Mouse (Mus musculus): ENCODE results near the gene Atxn7l1. TPM values are rescaled to one million over a fixed set of nuclear protein-coding genes. Genes with fewer than 3 reads are reported as not detected.

Gene Atxn7l1
- polyA plus RNA-seq, 1 experiment from 2014 or later, result 14.6 TPM

DNA sequence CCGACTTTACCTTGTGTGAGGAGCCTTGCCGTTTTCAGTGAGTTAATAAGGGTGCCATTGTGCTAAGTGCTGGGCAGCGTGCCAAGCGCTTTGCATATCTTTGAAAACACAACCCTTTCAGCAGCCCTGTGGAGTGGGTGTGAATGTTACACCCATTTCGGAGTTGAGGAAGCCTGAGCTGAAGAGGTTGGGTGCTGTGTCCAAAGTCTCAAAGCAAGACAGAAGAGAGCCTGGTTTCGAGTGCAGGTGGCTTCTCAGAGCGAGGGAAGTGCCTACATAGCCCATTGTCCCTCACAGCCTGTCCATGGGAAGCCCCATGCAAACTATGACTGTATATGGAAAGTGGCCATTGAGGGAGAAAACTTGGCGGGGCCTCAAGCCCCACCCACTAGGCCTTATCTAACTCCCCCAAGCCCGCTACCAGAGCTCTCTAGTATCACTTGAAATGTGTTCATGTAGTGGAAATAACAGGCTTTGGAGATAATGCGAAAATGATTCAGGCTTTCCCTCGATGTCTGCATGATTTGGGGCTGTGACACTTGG lies 73.1 kb downstream of the Atxn7l1 start:
- WGBS, result 84% methylated on average over 11 of the region's 11 CpGs
- Histone ChIP-seq H3K27me3 (replicated peaks; ENCODE audit: low read depth, poor library complexity, severe bottlenecking) (no peaks in the 10 kb centered on the region), H3K4me1 (peaks cover 22% of the 10 kb centered on the region), H3K9me3 (no peaks in the 10 kb centered on the region), H3K27ac (replicated peaks) (no peak overlapping the region), H3K36me3 (replicated peaks) (peaks cover 26% of the 10 kb centered on the region), H3K4me3 (no peak overlapping the region)
- no peak for DNase-seq (ENCODE audit: low spot score)

- H3K27ac ChIP-seq (replicated peaks), result no peak overlapping the region
- H3K9me3 ChIP-seq, result no peaks in the 10 kb centered on the region
- DNase-seq (ENCODE audit: low spot score), result no peak
- H3K4me3 ChIP-seq, result no peak overlapping the region
- 76% methylated on average over 7 of the region's 7 CpGs for WGBS
- no peaks in the 10 kb centered on the region for H3K27me3 ChIP-seq (replicated peaks; ENCODE audit: low read depth, poor library complexity, severe bottlenecking)
- H3K4me1 ChIP-seq, result peaks cover 28% of the 10 kb centered on the region
- peaks cover 26% of the 10 kb centered on the region for H3K36me3 ChIP-seq (replicated peaks)
Measured at GRCm38 (mm10) chr12:33222187-33222586, 74.7 kb downstream of the Atxn7l1 start.

GRCm38 (mm10) chr12:33225117-33225541 lies 77.6 kb downstream of the Atxn7l1 start:
- Histone ChIP-seq H3K4me1 (peaks cover 28% of the 10 kb centered on the region), H3K9me3 (no peaks in the 10 kb centered on the region), H3K27me3 (replicated peaks; ENCODE audit: low read depth, poor library complexity, severe bottlenecking) (no peaks in the 10 kb centered on the region), H3K27ac (replicated peaks) (peak overlapping the region; percentile 24; the same call in 1 of the 2 replicates), H3K4me3 (no peak overlapping the region), H3K36me3 (replicated peaks) (peaks cover 10% of the 10 kb centered on the region; the same call in 1 of the 2 replicates)
- no peak for DNase-seq (ENCODE audit: low spot score)
- WGBS, result 48% methylated on average over 11 of the region's 11 CpGs

GRCm38 (mm10) chr12:33225978-33226377 lies 78.5 kb downstream of the Atxn7l1 start:
- Histone ChIP-seq H3K4me3 (no peak overlapping the region), H3K4me1 (peaks cover 28% of the 10 kb centered on the region), H3K36me3 (replicated peaks) (peaks cover 1% of the 10 kb centered on the region; the same call in 1 of the 2 replicates), H3K27ac (replicated peaks) (no peak overlapping the region), H3K9me3 (no peaks in the 10 kb centered on the region), H3K27me3 (replicated peaks; ENCODE audit: low read depth, poor library complexity, severe bottlenecking) (no peaks in the 10 kb centered on the region)
- DNase-seq (ENCODE audit: low spot score), result no peak
- 88% methylated on average over 1 of the region's 1 CpGs for WGBS

DNA sequence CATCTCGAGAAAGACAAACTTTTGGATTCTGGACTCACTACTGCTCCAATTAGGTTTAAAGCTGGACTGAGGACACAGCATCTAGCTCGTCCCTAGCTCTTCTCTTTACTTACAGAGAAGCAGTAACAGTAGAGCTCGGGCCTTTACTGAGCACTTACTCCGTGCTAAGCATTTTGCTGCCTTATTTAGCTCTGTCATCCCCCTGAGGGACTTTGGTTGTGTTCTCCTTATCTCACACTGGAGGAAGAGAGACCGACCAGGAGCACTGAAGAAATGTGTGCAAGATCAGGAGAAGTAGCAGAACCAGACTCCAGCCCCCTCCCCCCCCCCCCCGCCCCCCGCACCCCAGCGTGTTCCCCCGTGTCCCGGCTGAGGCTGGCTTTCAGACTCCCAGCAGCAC lies 79.1 kb downstream of the Atxn7l1 start:
- Histone ChIP-seq H3K4me3 (no peak overlapping the region), H3K27ac (replicated peaks) (no peak overlapping the region), H3K4me1 (peaks cover 28% of the 10 kb centered on the region)

DNA sequence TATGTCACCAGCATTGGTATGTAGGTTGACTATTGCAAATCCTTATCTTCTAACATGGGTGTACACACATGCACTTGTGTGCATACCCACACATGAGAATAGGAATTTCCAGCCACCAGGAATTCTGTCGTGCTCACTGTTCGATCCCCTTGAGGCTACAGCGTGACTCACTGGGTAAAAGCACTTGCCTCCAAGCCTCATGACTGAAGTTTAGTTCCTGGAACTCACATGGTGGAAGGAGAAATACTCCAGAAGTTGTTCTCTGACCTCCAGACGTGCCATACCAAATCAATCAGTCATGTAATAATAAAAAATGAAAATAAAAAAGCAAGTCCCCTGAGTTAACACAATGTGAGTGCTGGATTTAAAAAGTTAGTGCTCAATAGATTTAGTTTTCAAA lies 87.8 kb downstream of the Atxn7l1 start:
- no peaks in the 10 kb centered on the region for H3K9me3 ChIP-seq
- H3K4me3 ChIP-seq, result no peak overlapping the region
- no peaks in the 10 kb centered on the region for H3K36me3 ChIP-seq (replicated peaks)
- 85% methylated on average over 4 of the region's 4 CpGs for WGBS
- no peaks in the 10 kb centered on the region for H3K27me3 ChIP-seq (replicated peaks; ENCODE audit: low read depth, poor library complexity, severe bottlenecking)
- no peak overlapping the region for H3K27ac ChIP-seq (replicated peaks)
- 0 out of 2 replicates have a peak, but pooled peaks cover 9% of the 10 kb centered on the region for H3K4me1 ChIP-seq
- DNase-seq (ENCODE audit: low spot score), result no peak

More for the DNA sequence above, 79.1 kb downstream of the Atxn7l1 start:
- H3K36me3 ChIP-seq (replicated peaks), result no peaks in the 10 kb centered on the region
- no peaks in the 10 kb centered on the region for H3K27me3 ChIP-seq (replicated peaks; ENCODE audit: low read depth, poor library complexity, severe bottlenecking)
- no peak for DNase-seq (ENCODE audit: low spot score)
- 80% methylated on average over 10 of the region's 10 CpGs for WGBS
- H3K9me3 ChIP-seq, result no peaks in the 10 kb centered on the region

DNA sequence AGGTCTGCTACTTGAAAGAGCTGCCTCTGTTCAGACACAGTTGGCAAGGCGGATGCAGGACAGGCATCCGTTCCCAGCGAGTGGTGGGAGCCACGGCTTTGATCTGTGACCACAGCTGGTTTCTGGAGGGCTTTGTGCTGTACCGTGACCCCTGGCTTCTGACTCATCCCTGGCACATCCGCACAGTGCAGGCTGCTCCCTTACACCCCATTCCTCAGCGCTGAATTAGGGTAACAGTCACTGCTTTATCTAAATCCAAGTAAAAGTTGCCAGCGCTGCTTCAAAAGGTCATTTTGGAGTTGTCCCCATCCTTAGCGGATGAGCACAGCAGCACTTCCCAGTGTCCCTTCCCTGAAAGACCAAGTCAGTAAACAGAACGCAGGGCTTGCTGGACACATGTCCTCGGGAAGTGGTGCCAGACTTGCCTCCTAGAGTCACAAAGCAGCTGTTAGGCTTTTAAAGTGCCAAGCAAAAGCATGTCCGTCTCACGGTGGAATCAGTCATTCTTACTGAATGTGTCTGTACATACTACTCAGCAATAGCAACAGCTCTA lies 88.4 kb downstream of the Atxn7l1 start:
- H3K27me3 ChIP-seq (replicated peaks; ENCODE audit: low read depth, poor library complexity, severe bottlenecking), result no peaks in the 10 kb centered on the region
- H3K4me3 ChIP-seq, result no peak overlapping the region
- 0 out of 2 replicates have a peak, but pooled peaks cover 9% of the 10 kb centered on the region for H3K4me1 ChIP-seq
- H3K36me3 ChIP-seq (replicated peaks), result no peaks in the 10 kb centered on the region
- H3K27ac ChIP-seq (replicated peaks), result no peak overlapping the region
- DNase-seq (ENCODE audit: low spot score), result peak; percentile 21
- no peaks in the 10 kb centered on the region for H3K9me3 ChIP-seq
- 69% methylated on average over 13 of the region's 13 CpGs for WGBS

DNA sequence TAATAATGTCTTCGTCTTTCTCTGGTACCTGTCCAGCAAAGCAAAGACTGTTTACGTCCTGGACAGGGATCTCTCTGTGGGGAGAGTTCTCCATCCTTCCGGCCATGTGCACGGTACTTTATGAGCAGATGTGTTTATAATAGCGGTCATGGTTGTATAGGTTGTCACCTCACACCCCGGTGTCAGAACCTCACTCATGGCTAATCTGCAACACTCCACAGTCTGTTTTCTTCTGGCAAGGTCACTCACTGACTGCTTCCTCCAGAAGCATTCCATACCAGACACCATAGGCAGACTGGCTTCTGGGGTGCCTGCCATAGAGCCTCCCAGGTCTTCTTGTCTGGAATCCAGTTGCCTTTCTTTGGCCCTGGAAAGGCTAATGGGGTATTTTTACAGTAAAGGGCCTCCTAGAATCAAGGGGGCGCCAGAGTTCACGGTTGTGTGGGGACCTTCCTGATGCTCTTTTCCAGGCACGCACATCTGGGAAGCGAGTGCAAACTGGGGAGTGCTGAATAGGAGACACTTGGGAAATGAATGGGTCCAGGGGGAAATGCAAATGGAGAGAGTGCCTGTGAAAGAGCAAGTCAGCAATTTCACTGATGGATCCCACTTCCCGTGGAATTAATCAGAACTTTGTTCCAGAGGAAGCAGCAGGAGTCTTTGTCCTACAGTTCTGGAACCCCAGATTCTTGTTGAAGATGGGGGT lies 89.0 kb downstream of the Atxn7l1 start:
- 86% methylated on average over 11 of the region's 11 CpGs for WGBS
- Histone ChIP-seq H3K4me1 (0 out of 2 replicates have a peak, but pooled peaks cover 9% of the 10 kb centered on the region), H3K27ac (replicated peaks) (no peak overlapping the region), H3K27me3 (replicated peaks; ENCODE audit: low read depth, poor library complexity, severe bottlenecking) (no peaks in the 10 kb centered on the region), H3K4me3 (no peak overlapping the region), H3K9me3 (no peaks in the 10 kb centered on the region), H3K36me3 (replicated peaks) (no peaks in the 10 kb centered on the region)
- DNase-seq (ENCODE audit: low spot score), result no peak

DNA sequence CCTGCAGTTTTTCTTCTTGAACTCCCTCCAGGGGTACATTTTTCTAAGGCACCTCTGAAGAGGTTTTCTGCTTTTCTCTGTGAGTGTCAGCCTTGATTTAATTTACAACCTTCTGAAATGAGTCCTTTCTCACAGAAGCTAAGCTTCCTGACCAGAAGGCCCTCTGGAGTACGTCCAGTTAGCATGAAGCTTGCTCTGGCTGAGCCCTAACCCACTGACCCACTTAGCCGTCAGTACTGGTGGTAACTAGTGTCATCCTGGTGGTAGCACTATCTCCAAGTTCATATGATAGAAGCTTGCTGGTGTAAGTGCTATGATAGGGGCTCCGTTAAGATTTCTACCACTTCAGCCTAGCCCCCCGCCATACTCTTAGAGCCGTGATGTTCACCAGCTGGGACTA lies 89.6 kb downstream of the Atxn7l1 start:
- Histone ChIP-seq H3K36me3 (replicated peaks) (no peaks in the 10 kb centered on the region), H3K27ac (replicated peaks) (no peak overlapping the region), H3K4me1 (0 out of 2 replicates have a peak, but pooled peaks cover 9% of the 10 kb centered on the region), H3K9me3 (no peaks in the 10 kb centered on the region), H3K4me3 (no peak overlapping the region), H3K27me3 (replicated peaks; ENCODE audit: low read depth, poor library complexity, severe bottlenecking) (no peaks in the 10 kb centered on the region)
- no peak for DNase-seq (ENCODE audit: low spot score)
- WGBS, result 95% methylated on average over 5 of the region's 5 CpGs

GRCm38 (mm10) chr12:33242679-33243078 lies 95.2 kb downstream of the Atxn7l1 start:
- Histone ChIP-seq H3K36me3 (replicated peaks) (no peaks in the 10 kb centered on the region), H3K4me3 (no peak overlapping the region), H3K27me3 (replicated peaks; ENCODE audit: low read depth, poor library complexity, severe bottlenecking) (no peaks in the 10 kb centered on the region), H3K4me1 (peaks cover 36% of the 10 kb centered on the region), H3K9me3 (no peaks in the 10 kb centered on the region), H3K27ac (replicated peaks) (no peak overlapping the region)
- 80% methylated on average over 8 of the region's 8 CpGs for WGBS
- no peak for DNase-seq (ENCODE audit: low spot score)

DNA sequence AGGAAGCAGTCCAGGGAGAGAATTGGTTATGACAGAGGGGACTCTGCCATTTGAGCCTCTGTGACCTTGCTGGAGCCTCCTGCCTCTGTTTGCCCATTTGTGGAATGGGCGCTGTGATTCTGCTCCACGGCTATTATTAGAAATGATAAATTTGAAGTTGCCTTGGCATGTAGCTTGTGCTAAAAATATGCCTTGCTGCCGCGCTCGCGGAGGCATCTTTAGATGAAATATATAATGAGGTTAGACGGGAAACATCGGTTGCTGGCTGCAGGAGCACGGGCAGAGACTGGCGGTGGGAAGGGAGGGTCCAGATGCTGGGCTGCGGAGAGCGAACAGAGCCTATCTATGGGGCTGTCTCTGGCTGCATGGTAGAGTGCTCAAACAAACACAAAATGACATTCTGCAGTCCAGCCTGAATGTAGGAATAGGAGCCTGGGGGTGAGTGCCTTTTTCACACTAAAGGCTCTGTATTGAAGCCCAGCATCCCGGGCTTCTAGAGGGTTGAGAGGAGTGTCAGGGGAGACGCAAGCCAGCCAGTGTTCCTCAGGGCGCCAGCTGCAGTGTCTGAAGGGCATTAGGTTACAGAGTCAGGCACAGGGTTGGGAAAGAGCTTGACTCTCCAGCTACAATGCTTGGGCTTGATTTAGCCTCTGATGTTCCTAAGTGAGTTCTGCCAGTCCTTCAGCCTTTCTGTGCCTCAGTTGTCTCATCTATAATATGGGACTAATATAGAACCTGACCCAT lies 96.8 kb downstream of the Atxn7l1 start:
- no peak overlapping the region for H3K27ac ChIP-seq (replicated peaks)
- 0 out of 2 replicates have a peak, but pooled peaks cover 5% of the 10 kb centered on the region for H3K36me3 ChIP-seq (replicated peaks)
- no peak for DNase-seq (ENCODE audit: low spot score)
- H3K4me3 ChIP-seq, result no peak overlapping the region
- 74% methylated on average over 15 of the region's 15 CpGs for WGBS
- no peaks in the 10 kb centered on the region for H3K9me3 ChIP-seq
- no peaks in the 10 kb centered on the region for H3K27me3 ChIP-seq (replicated peaks; ENCODE audit: low read depth, poor library complexity, severe bottlenecking)
- H3K4me1 ChIP-seq, result peaks cover 36% of the 10 kb centered on the region

GRCm38 (mm10) chr12:33245455-33245854 lies 98.0 kb downstream of the Atxn7l1 start:
- no peaks in the 10 kb centered on the region for H3K9me3 ChIP-seq
- H3K27ac ChIP-seq (replicated peaks), result no peak overlapping the region

More at GRCm38 (mm10) chr12:33245455-33245854, 98.0 kb downstream of the Atxn7l1 start:
- DNase-seq (ENCODE audit: low spot score), result no peak
- H3K36me3 ChIP-seq (replicated peaks), result peaks cover 14% of the 10 kb centered on the region
- H3K4me1 ChIP-seq, result peaks cover 36% of the 10 kb centered on the region
- no peaks in the 10 kb centered on the region for H3K27me3 ChIP-seq (replicated peaks; ENCODE audit: low read depth, poor library complexity, severe bottlenecking)
- 80% methylated on average over 4 of the region's 4 CpGs for WGBS
- no peak overlapping the region for H3K4me3 ChIP-seq

All from embryonic facial prominence, embryonic 10.5 days (tissue).